Mouse (Mus musculus): Measurements from ENCODE around the gene Rsl1d1.

The Rsl1d1 gene

GRCm38 (mm10) chr16:11202571-11203554, at the start of gene Rsl1d1:
Rsl1d1 (minus strand) TSS chr16:11203331.
- DNase-seq (ENCODE audit: extremely low read depth, low read depth): peak; percentile 91

GRCm38 (mm10) chr16:11247791-11248190, 44.7 kb upstream of the Rsl1d1 start:
- DNase-seq (ENCODE audit: extremely low read depth, low read depth): no peak

- no peak for DNase-seq (ENCODE audit: extremely low read depth, low read depth)
Observed at GRCm38 (mm10) chr16:11245767-11246166, 42.6 kb upstream of the Rsl1d1 start.

- no peak for DNase-seq (ENCODE audit: extremely low read depth, low read depth)
Observed at GRCm38 (mm10) chr16:11242401-11242800, 39.3 kb upstream of the Rsl1d1 start.

GRCm38 (mm10) chr16:11217801-11218200, 14.7 kb upstream of the Rsl1d1 start:
- DNase-seq (ENCODE audit: extremely low read depth, low read depth): no peak

GRCm38 (mm10) chr16:11203600-11204390, 664 bp upstream of the Rsl1d1 start:
- peak; percentile 17 for DNase-seq (ENCODE audit: extremely low read depth, low read depth)

GRCm38 (mm10) chr16:11201740-11202394, 1.3 kb downstream of the Rsl1d1 start:
- DNase-seq (ENCODE audit: extremely low read depth, low read depth): peak; percentile 17

GRCm38 (mm10) chr16:11200247-11200646, 2.9 kb downstream of the Rsl1d1 start:
- no peak for DNase-seq (ENCODE audit: extremely low read depth, low read depth)

GRCm38 (mm10) chr16:11198467-11198866, 4.7 kb downstream of the Rsl1d1 start:
- peak; percentile 43 for DNase-seq (ENCODE audit: extremely low read depth, low read depth)

GRCm38 (mm10) chr16:11197052-11197451, 6.1 kb downstream of the Rsl1d1 start:
- DNase-seq (ENCODE audit: extremely low read depth, low read depth): no peak

GRCm38 (mm10) chr16:11193231-11193630, 9.9 kb downstream of the Rsl1d1 start:
- no peak for DNase-seq (ENCODE audit: extremely low read depth, low read depth)

- no peak for DNase-seq (ENCODE audit: extremely low read depth, low read depth)
Observed at GRCm38 (mm10) chr16:11190150-11190549, 13.0 kb downstream of the Rsl1d1 start.

GRCm38 (mm10) chr16:11177404-11177803, 25.7 kb downstream of the Rsl1d1 start:
- DNase-seq (ENCODE audit: extremely low read depth, low read depth): no peak

GRCm38 (mm10) chr16:11176884-11177244, 26.3 kb downstream of the Rsl1d1 start:
- DNase-seq (ENCODE audit: extremely low read depth, low read depth): no peak

- DNase-seq (ENCODE audit: extremely low read depth, low read depth): peak; percentile 74
Observed at GRCm38 (mm10) chr16:11176208-11176883, 26.8 kb downstream of the Rsl1d1 start, which contains the start of gene Zc3h7a. Zc3h7a (minus strand) TSS chr16:11176393.

GRCm38 (mm10) chr16:11175489-11176207, 27.5 kb downstream of the Rsl1d1 start:
- DNase-seq (ENCODE audit: extremely low read depth, low read depth): peak; percentile 69

- DNase-seq (ENCODE audit: extremely low read depth, low read depth): no peak
Observed at GRCm38 (mm10) chr16:11175100-11175488, 28.0 kb downstream of the Rsl1d1 start.

- peak; percentile 67 for DNase-seq (ENCODE audit: extremely low read depth, low read depth)
Observed at GRCm38 (mm10) chr16:11174671-11175081, 28.5 kb downstream of the Rsl1d1 start.

GRCm38 (mm10) chr16:11171679-11172078, 31.5 kb downstream of the Rsl1d1 start:
- DNase-seq (ENCODE audit: extremely low read depth, low read depth): no peak

GRCm38 (mm10) chr16:11166431-11166830, 36.7 kb downstream of the Rsl1d1 start:
- DNase-seq (ENCODE audit: extremely low read depth, low read depth): no peak
